Mouse (Mus musculus) monocyte, adult 5-6 weeks (primary cell): ENCODE data around the gene Nfatc2ip. TPM values are rescaled to one million over a fixed set of nuclear protein-coding genes. Genes with fewer than 3 reads are reported as not detected.
A peak's percentile ranks its signal among the peaks of the same experiment; 100 is the strongest.
"Not testable (repeated sequence)": the region's sequence is repeated elsewhere in the genome, so short reads cannot be mapped to it uniquely, and the experiment has no call there.

Source experiments
- ATAC-seq: fragments of 153-309, 156-312 bp; replicated peaks from 2 replicates; pipeline ENCODE4 v1.8.0; 2017; ENCODE audit warnings: mild to moderate bottlenecking; ENCODE audit not compliant: low TSS enrichment, insufficient number of reproducible peaks, severe bottlenecking, poor library complexity, low FRiP score
- total RNA-seq: library from RNA; stranded (forward); fragments of 200-1000, 200-491, 200-594 nt; gene quantifications from 3 replicates; pipeline ENCODE4 v1.2.3, GENCODE M21; 2017

The Nfatc2ip gene
- total RNA-seq, 1 experiment from 2014 or later = 9.7 TPM

DNA sequence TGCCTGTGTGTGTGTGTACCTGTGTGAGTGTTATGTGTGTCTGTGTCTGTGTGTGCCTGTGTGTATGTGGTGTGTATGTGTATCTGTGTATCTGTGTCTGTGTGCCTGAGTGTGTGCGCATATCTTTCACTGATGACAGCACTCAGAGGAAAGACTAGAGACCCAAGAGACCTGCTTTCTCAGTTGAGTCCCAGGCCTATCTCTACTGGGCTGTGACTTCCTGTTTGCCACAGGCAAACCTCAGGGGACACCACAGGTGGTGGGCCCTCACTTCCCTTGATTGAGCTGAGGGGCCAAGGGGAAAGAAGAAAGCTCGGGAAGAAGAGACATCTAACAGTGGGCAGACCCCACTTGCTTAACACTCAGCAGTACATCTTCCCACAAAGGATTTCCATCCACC is 20.1 kb upstream of the Nfatc2ip start:
- ATAC-seq = peak; percentile 57

DNA sequence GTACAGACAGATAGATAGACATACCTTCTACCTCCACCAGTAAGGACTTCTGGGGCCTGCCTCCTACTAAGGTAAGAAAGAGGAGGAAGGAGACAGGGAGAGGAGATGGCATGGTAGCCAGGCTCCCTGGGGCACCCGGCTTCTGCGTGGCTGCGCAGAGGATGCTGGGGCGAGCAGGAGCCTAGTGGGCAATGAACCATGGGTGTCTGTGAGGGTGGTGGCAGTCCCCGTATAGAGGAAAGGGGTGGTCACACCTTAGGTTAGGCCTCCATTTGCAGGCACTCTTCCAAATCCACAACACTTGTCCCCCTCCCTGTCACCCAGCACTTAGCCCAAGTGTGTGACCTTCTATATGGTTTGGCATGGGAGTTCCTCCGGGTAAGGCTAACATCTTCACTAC is 18.2 kb upstream of the Nfatc2ip start, which contains the start of gene Cd19:
Gene Cd19 (minus strand): TSS at position 165 of the 400 bp plus-strand sequence.
- ATAC-seq = no peak

DNA sequence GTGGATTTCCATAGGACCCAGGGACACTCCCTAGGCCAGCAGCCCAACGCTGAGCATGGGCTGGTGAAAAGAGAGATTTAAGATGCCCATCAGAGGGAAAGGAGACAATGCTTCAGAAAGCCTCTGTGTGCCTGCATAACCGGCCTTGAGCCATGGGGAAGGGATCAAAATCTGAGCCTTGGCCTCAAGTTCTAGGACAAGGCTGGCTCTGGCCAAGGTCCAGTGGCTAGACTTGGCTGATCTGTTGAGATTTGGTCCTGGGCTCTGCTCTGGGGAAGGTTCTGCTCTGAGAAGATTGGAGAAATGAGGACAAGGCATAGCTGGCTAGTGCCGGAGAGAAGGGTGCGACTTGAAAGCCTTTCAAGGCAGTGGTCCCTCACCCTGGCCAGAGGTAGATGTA is 14.5 kb upstream of the Nfatc2ip start:
- ATAC-seq = no peak

DNA sequence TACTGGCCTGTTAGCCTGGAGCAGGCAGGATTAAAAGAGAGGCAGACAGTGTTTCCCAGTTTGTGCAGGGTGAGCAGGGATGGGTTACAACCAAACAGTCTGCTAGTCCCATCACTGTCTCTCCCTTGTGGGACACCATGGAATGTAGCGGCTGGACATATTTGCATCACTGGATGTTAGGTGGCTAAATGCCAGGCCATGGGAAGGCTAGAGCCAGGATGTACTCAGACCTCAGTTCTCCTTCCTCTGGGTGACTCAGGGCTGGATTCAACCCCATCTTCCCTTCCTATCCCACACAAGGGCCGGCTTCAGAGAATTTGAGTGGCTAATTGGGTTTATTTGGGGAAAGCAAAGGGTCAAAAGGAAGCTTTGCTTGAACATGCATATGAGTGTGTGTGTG is 12.1 kb upstream of the Nfatc2ip start:
- no peak for ATAC-seq

DNA sequence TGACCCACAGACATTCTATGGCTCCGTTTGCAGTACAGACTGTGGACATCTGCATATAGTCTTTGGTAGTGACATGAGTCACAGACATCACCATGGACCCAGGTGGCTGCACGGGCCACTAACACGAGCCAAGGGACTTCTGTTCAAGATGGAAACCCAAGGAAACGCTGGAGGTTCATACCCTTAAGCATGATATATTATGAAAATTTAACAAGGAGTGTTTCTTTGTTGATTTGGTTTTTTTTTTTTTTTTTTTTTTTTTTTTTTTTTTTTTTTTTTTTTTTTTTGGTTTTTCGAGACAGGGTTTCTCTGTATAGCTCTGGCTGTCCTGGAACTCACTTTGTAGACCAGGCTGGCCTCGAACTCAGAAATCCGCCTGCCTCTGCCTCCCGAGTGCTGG is 6.0 kb upstream of the Nfatc2ip start:
- ATAC-seq = not testable (repeated sequence)

DNA sequence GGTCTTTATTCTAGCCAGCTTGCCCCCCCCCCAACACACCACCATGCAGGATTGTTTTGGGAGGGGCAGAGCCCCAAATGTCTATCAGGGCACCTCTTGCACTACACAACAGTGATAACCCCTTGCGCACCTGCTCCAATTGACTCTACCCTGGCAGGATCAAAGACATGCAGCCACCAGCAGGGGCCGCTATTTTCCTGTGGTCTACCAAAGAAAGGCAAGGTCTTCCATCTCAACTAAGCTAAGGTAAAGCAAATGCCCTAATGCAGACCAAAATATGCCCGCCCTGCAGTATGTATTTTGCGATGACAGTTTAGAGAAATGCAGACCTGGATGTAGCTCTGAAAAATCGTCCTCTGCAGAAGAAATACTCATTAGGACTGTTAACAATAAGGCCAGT is 3.0 kb upstream of the Nfatc2ip start:
- peak; percentile 44 for ATAC-seq

DNA sequence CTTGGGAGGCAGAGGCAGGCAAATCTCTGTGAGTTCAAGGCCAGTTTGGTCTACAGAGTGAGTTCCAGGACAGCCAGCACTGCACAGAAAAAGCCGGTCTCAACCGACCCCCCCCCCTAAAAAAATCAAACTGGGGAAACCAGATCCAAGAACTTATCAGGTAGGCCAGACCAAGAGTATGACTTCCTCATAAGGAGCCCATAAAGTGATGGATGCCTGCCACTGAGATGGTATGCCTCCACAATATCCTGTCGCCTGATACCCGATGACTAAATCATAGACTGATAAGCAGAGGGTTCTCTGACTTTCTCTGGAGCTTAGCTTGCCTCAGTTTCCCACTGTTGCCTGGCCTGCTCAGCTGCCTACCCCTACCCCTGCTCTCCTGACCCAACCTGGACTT is 1.3 kb upstream of the Nfatc2ip start:
- no peak for ATAC-seq

DNA sequence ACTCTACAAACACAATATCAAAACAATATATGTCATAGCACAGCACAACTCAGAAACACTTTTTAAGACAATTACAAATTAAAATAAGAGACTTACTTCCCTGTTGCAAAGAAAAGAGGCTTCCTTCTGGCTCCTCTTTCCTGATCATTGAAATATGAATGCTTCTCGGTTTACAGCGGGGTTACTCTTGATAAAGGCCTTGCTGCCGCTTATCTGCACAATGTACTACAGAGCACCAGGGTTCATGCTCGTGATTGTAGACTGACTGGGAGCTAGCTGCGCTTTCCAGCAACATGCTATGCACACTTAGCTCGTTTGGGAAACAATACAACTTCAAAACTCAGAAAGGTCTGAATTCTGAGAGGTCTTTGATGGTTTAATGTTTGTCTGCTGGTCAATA is 684 bp upstream of the Nfatc2ip start:
- ATAC-seq = no peak

DNA sequence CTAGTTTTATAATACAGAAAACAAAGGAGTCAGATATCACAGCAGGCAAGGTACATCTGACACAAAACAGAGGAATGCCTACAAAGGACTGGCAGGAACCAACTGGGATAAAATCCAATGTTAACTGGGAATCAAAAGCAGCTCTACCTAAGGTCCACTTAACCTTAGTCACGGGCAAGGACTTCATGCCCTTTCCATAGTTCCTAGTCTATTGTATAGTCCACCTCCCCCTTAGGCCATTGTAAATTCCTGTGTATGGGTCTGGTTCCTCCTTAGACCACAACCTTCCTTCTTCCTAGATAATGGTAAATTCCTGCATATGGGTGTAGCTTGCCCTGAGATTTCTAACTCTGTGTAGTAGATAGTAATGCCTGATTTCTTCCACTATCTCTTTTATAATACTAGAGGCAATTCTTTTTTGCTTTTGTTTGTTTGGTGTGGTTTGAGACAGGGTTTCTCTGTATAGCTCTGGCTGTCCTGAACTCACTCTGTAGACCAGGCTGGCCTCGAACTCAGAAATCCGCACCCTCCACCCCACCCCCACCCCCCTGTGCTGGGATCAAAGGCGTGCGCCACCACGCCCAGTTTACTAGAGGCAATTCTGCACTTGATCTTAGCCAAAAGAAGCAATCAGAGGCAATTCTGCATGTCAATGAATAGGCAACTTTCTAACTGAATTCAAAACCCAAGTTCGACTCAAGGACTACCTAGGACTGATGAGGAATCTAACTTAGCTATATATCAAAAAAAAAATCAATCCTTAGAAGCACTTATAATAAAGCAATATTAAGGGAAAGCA is 4.3 kb downstream of the Nfatc2ip start:
- ATAC-seq = not testable (repeated sequence)

DNA sequence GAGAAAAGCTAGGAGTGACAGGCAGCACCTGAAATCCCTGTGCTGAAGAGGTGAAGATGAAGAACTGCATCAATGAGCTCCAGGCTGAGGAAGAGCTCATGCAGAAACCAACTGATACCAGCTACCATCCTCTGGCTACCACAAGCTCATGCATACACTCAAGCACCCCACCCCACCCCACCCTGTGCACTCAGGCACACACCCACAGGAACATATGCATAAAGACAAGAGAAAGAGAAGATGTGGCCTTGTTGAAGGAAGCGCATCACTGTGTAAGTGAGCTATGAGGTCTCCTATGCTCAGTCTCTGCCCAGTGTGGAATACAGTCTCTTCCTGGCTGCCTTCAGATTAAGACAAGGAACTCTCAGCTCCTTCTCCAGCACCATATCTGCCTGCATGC is 8.4 kb downstream of the Nfatc2ip start:
- ATAC-seq = no peak

DNA sequence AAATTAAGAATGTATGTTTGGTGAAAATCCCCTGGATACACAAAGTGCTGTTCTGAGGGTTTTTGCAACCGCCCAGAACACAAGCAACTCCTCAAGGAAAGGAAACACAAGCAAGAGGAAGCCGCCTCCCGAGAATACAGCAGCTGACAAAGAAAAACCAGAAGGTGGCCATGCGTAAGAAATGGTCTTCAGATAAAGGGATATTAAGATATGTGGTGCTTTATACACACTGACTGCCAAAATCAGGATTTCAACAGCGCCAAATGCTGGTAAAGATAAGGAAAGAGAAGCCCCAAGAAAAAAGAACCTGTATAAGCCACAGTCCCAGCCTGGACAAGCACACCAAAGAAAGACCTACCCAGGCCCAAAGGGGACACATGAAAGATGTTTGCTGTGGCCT is 13.0 kb downstream of the Nfatc2ip start:
- ATAC-seq = no peak

DNA sequence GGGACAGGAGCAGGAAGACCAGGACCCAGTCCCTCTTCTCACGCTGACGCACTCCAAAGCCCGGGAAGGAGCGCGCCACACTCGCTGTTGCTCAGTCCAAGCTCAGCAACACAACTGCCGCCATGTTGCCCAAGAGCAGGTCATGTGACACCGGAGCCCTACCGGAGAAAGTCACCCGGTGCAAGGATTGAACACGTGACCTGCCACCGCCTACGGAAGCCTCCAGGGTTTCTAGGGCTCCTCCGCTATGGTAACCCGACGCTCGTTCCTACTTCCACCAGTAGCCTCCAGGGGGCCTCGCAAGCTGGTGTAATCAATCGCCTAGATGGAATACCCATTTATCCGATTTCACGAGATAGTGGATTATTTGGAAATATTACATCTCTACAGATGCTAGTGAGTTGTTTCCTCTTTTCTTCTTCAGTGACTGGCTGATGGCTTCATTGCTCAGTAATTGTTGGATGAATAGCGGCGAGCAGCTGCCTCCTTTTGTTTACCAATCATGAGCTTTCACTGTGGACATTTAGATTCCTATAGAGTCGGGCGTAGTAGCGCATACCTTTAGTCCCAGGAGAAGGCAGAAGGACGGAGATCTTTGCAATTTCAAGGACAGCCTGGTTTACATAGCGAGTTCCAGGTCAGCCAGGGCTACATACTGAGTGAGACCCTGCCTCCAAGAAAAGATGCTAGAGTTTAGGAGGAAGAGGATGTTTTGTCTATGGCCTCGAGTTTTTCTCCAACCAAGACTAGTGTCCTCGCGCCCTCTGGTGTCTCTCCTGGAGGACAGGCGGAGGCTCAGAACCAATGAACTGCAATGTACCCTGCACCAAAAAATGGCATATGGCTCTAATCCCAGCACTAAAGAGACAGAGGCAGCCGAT is 19.0 kb downstream of the Nfatc2ip start, which contains the start of gene Spns1:
Gene Spns1 (minus strand): TSS at position 173 of the 881 bp plus-strand sequence.
- ATAC-seq = peak; percentile 96

DNA sequence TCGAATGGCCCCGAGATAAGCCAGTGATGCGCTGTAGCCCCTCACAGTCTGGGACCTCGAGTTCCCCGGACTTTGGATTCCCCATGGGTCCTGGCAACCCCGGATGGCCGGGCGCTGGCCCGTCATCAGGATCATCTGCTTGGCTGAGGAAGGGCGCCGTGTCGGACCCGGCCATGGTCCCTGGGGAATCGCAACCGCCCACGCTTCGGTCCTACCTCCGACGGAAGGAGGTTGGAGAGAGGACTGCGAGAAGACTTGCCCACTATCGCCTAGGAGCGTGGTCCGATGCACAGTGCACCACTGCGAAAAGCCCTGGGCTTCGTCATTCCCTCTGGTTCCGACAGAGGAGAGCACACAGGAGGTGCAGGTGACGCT is 19.6 kb downstream of the Nfatc2ip start:
- no peak for ATAC-seq

DNA sequence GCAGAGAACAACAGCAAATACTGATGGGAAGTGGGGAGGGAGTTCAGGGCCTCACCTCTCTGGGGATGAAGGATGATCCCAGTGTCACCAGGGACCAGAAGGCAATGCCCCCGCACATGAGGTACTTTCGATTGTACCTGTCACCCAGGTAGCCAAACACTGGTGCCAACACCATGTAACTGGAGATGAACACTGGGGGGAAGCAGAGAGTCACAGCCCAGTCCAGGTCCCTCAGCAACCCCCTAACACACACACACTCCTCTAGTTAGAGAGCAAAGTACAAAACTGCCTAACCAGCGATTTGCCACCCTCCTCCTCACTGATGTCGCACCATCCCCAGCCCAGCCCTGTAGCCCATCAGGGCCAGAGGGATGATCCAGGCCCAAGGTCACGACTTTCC is 21.5 kb downstream of the Nfatc2ip start:
- ATAC-seq = no peak

DNA sequence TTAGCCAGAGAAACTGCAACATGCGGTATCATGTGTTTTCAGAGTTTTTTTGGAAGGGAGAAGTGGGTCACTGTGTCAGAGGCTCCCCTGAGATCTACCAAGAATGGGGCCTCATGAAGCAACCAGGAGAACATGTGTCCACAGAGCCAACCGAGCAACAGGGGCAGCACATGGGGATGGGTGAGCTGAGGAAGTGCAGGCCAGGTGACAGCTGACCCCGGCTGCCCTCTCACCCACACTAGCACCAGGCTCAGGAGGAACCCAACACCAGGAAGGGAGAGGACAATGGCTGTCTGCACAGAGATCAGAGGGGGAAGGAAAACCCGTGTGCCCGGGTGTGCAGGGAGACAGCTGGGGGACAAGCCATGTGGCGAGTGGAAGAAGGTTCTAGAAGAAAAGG is 22.0 kb downstream of the Nfatc2ip start:
- no peak for ATAC-seq

DNA sequence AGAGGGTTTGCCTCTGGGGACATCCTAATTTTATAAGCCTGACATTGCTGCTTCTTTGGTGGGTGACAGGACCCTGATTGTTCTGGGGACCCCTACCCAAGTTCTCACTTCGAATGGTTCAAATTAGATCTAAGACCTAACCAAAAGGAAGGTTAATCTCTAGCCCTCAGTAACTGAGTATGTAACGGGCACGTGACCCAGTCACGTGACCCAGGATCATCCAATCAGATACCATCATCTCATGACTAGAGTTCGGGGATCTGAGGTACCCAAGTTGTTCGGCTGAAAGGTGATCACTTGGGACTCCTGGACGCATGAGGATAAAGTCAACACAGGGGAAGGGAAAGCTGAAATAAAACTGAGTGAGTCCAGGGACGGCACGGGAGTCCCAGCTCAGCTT is 23.5 kb downstream of the Nfatc2ip start:
- no peak for ATAC-seq

DNA sequence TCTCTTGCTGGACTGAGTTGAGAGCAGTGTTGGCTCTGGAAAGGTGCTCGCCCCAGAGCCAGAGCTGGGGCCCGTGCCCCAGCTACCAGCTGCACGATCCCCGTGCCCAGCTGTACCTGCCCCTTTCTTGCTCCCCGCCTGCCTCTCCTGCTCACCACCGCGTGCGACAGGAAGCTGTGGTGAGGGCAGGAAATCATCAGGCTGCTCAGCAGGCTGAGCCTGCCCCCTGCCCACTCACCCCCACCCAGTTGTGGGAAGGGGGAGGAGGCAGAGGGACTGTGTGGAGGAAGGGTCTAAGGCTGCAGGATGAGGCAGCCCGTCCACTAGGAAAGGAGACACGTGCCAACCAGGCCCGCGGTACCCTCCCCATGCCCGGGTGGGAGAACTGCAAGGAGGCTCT is 27.1 kb downstream of the Nfatc2ip start, which contains the start of gene Lat:
Gene Lat (minus strand): TSS at position 178 of the 400 bp plus-strand sequence.
- ATAC-seq = no peak

DNA sequence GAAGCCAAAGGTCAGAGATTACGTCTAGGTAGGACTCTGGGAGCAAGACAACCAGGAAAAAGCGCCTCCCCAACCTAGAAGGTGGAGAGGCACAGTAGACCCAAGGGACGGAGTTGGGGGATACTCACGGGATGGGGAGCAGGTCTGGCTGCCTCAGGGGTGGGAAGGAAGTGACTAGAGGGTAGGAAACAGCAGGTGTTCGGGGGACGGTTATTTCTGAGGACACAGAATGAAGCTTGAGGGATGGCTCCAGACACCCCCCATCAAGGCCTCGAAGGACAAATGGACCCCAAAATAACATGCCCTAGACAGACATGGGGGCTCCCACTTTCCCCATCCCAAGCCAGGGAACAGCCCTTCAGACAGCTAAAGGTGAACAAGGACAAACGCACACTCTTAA is 28.2 kb downstream of the Nfatc2ip start:
- ATAC-seq = no peak

DNA sequence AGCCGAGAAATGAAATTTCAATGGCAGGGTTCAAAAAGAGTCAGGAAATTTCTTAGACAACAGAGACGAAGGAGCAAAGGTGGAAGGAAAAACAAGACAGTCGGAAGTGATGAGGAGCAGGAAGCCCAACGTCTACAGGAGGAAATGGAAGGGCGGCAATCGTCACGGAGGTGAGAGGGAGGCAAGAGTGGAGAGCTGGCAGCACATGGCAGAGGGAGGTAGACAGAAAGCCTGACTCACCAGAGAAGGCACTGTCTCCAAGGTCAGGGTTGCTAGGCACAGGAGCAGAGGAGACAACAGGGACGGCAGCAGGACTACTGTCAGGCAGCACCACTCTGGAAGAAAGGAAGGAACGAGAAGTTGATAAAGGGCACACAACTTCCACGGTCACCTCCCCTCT is 28.9 kb downstream of the Nfatc2ip start:
- no peak for ATAC-seq

DNA sequence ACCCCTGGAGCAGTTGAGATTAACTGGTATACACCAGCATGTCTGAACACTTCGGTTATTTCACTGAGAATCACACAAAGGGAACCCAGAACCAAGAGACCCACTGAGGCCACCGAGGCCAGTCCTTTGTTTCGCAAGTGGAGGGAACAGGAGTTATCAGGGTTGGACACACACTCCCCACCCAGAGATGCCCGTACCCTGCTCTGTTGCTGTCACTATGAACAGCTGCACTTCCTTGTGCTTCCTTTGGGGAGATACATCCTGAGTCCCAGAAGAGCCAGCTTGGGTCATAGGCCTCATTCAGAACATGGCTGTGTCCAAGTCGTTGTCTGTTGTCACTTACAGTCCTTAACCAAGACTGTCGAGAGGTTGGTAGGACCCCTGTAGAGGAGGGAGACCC is 33.5 kb downstream of the Nfatc2ip start:
- ATAC-seq = no peak
